ENCODE assay signal across 18 mouse cellular contexts in genomic region chr3:79970498-79970897, GRCm38 (mm10).
DNase-seq lines count a peak whose midpoint lies in the region; ATAC-seq and TF ChIP-seq lines count a peak whose summit lies in the region.
"Had no signal": no experiment of that assay in that cellular context is flagged by ENCODE, and none has a peak within 500 bp of the region (broad histone marks: within the 10 kb centered on the region; RNA-seq: fewer than 3 reads in every experiment).

No protein-coding gene starts in this region.

- H3K9me3 ChIP-seq in heart, postnatal 0 days (replicated peaks; ENCODE audit: control insufficient read depth, low read length): no peaks in the 10 kb centered on the region
- no peaks in the 10 kb centered on the region for H3K9me3 ChIP-seq in MEL (replicated peaks; ENCODE audit: insufficient read depth, low read length)
- H3K9me3 ChIP-seq in liver, embryonic 16.5 days (replicated peaks; ENCODE audit: control insufficient read depth, low read length): no peaks in the 10 kb centered on the region
- H3K9me3 ChIP-seq in neural tube, embryonic 15.5 days (replicated peaks): no peaks in the 10 kb centered on the region
- H3K9me3 ChIP-seq: forebrain, embryonic 10.5 days; hindbrain, embryonic 12.5 days; limb, embryonic 15.5 days; megakaryocyte, embryonic 14.5 days had no signal

- no peak for ATAC-seq in heart, postnatal 0 days (ENCODE audit: insufficient read depth, low read depth)
- ATAC-seq in liver, embryonic 16.5 days (ENCODE audit: low read depth): peak; percentile 69
- no peak for ATAC-seq in neural tube, embryonic 15.5 days (ENCODE audit: low FRiP score)
- ATAC-seq: midbrain, embryonic 16.5 days had no signal

- H3K27me3 ChIP-seq in heart, postnatal 0 days (ENCODE audit: control insufficient read depth, insufficient read depth, low read length): no peaks in the 10 kb centered on the region
- no peaks in the 10 kb centered on the region for H3K27me3 ChIP-seq in MEL (ENCODE audit: control insufficient read depth in 1 of 2, insufficient read depth in 2 of 2, low read length in 2 of 2)
- no peaks in the 10 kb centered on the region for H3K27me3 ChIP-seq in liver, embryonic 16.5 days (ENCODE audit: control insufficient read depth, insufficient read depth, low read depth, low read length)
- no peaks in the 10 kb centered on the region for H3K27me3 ChIP-seq in neural tube, embryonic 15.5 days (replicated peaks)
- H3K27me3 ChIP-seq: hindbrain, embryonic 12.5 days; limb, embryonic 15.5 days; megakaryocyte, embryonic 14.5 days had no signal

- no peak for TF ChIP-seq POLR2A in MEL (IDR thresholded peaks at IDR 0.05; ENCODE audit: control insufficient read depth in 1 of 2, insufficient read depth in 1 of 2, low read depth in 1 of 2, low read length in 2 of 2, poor library complexity in 1 of 2)

- TF ChIP-seq RAD21 in MEL (IDR thresholded peaks at IDR 0.05; ENCODE audit: low read depth, low read length): no peak

- TF ChIP-seq CTCF in gastrocnemius, adult 2 months (IDR thresholded peaks at IDR 0.05): no peak
- no peak for TF ChIP-seq CTCF in heart, postnatal 0 days (IDR thresholded peaks at IDR 0.05; ENCODE audit: low read depth)
- TF ChIP-seq CTCF in MEL (IDR thresholded peaks at IDR 0.05 in 2 of 3, conservative IDR thresholded peaks at IDR 0.05 in 1 of 3; ENCODE audit: control insufficient read depth in 1 of 3, insufficient read depth in 1 of 3, low read depth in 2 of 3, low read length in 3 of 3, poor library complexity in 1 of 3, severe bottlenecking in 1 of 3): no peak
- TF ChIP-seq CTCF in layer of hippocampus, adult 2 months (conservative IDR thresholded peaks at IDR 0.05): no peak

- H3K4me2 ChIP-seq in heart, postnatal 0 days (ENCODE audit: low read depth, low read length): no peak overlapping the region
- H3K4me2 ChIP-seq in liver, embryonic 16.5 days (ENCODE audit: low read depth, low read length): no peak overlapping the region
- no peak overlapping the region for H3K4me2 ChIP-seq in neural tube, embryonic 15.5 days
- H3K4me2 ChIP-seq: hindbrain, embryonic 12.5 days; limb, embryonic 15.5 days had no signal

- peaks cover 23% of the 10 kb centered on the region for H3K4me1 ChIP-seq in heart, postnatal 0 days (ENCODE audit: control insufficient read depth, insufficient read depth)
- H3K4me1 ChIP-seq in MEL (ENCODE audit: control insufficient read depth in 1 of 2, insufficient read depth in 2 of 2, low read length in 2 of 2): peaks cover 32 to 40% of the 10 kb centered on the region in 2 experiments
- H3K4me1 ChIP-seq in liver, embryonic 16.5 days (ENCODE audit: control insufficient read depth, low read depth, low read length): peaks cover 10% of the 10 kb centered on the region
- H3K4me1 ChIP-seq in neural tube, embryonic 15.5 days: 0 out of 2 replicates have a peak, but pooled peaks cover 4% of the 10 kb centered on the region
- H3K4me1 ChIP-seq: hindbrain, embryonic 12.5 days; limb, embryonic 15.5 days had no signal

- H3K4me3 ChIP-seq in gastrocnemius, adult 2 months: no peak overlapping the region
- H3K4me3 ChIP-seq in heart, postnatal 0 days (ENCODE audit: low read depth, low read length): no peak overlapping the region
- peak overlapping the region in 1 of 2 experiments; percentile 7; a peak in 1 of 4 replicates for H3K4me3 ChIP-seq in MEL (ENCODE audit: control insufficient read depth in 1 of 2, insufficient read depth in 1 of 2, low read depth in 2 of 2, low read length in 2 of 2)
- H3K4me3 ChIP-seq in liver, embryonic 16.5 days (ENCODE audit: low read depth, low read length): no peak overlapping the region
- H3K4me3 ChIP-seq in neural tube, embryonic 15.5 days (replicated peaks): no peak overlapping the region
- H3K4me3 ChIP-seq in layer of hippocampus, adult 2 months: no peak overlapping the region
- H3K4me3 ChIP-seq: forebrain, embryonic 10.5 days; hindbrain, embryonic 12.5 days; limb, embryonic 15.5 days; megakaryocyte, embryonic 14.5 days had no signal

- 41% methylated on average over 2 of the region's 2 CpGs for WGBS in heart, postnatal 0 days
- 12% methylated on average over 2 of the region's 2 CpGs for WGBS in liver, embryonic 16.5 days (ENCODE audit: insufficient replicate concordance)
- WGBS in neural tube, embryonic 15.5 days: 81% methylated on average over 2 of the region's 2 CpGs

- H3K27ac ChIP-seq in gastrocnemius, adult 2 months: peak overlapping the region; percentile 50; the same call in 1 of the 2 replicates
- peak overlapping the region; percentile 65 for H3K27ac ChIP-seq in heart, postnatal 0 days (ENCODE audit: low read depth)
- peak overlapping the region; percentile 95 for H3K27ac ChIP-seq in MEL (ENCODE audit: control insufficient read depth, low read depth, low read length)
- H3K27ac ChIP-seq in liver, embryonic 16.5 days (ENCODE audit: low read length): no peak overlapping the region
- no peak overlapping the region for H3K27ac ChIP-seq in neural tube, embryonic 15.5 days (replicated peaks)
- no peak overlapping the region for H3K27ac ChIP-seq in layer of hippocampus, adult 2 months
- H3K27ac ChIP-seq: forebrain, embryonic 10.5 days; hindbrain, embryonic 12.5 days; limb, embryonic 15.5 days had no signal

- TF ChIP-seq EP300 in heart, postnatal 0 days (IDR thresholded peaks at IDR 0.05; ENCODE audit: low read depth): no peak
- peak; percentile 95 to 96 for TF ChIP-seq EP300 in MEL (IDR thresholded peaks at IDR 0.05; ENCODE audit: low read depth in 1 of 2, low read length in 2 of 2)

- H3K79me2 ChIP-seq in MEL (ENCODE audit: control insufficient read depth, insufficient read depth, low read length, poor library complexity): no peaks in the 10 kb centered on the region

- H3K36me3 ChIP-seq in heart, postnatal 0 days (replicated peaks; ENCODE audit: control insufficient read depth, insufficient read depth, low read length): no peaks in the 10 kb centered on the region
- peaks cover 0 to 56% of the 10 kb centered on the region in 2 experiments; a peak in 2 of 4 replicates for H3K36me3 ChIP-seq in MEL (ENCODE audit: control insufficient read depth in 1 of 2, insufficient read depth in 2 of 2, low read length in 2 of 2)
- H3K36me3 ChIP-seq in liver, embryonic 16.5 days (ENCODE audit: control insufficient read depth, insufficient read depth): no peaks in the 10 kb centered on the region
- H3K36me3 ChIP-seq in neural tube, embryonic 15.5 days: no peaks in the 10 kb centered on the region
- H3K36me3 ChIP-seq: forebrain, embryonic 10.5 days; hindbrain, embryonic 12.5 days; limb, embryonic 15.5 days had no signal

- DNase-seq in gastrocnemius, adult 2 months: no peak
- no peak for DNase-seq in gastrocnemius, postnatal 14 days
- DNase-seq in heart, postnatal 0 days (ENCODE audit: low spot score): no peak
- DNase-seq in heart, postnatal 4 days: no peak
- DNase-seq in MEL (ENCODE audit: low read depth, low spot score): peak; percentile 79
- no peak for DNase-seq in layer of hippocampus, adult 2 months (ENCODE audit: low spot score in 2 of 2)
- DNase-seq: cerebellum, adult 18-20 months; cerebellum, postnatal 36 days; kidney, adult 9 months; lung, postnatal 14 days; thymus, postnatal 14 days had no signal

- intact Hi-C loops in gastrocnemius, adult 2 months (cut with DNase I): loop anchor here (10.0 kb wide), 1 partner anchor 84 kb away; no protein-coding TSS in a partner anchor
- intact Hi-C loops in gastrocnemius, postnatal 14 days (cut with DNase I; ENCODE audit: low total_unique reads): no loop called here

- H3K9ac ChIP-seq in heart, postnatal 0 days (replicated peaks; ENCODE audit: low read depth, low read length): no peak overlapping the region
- H3K9ac ChIP-seq in MEL (ENCODE audit: control insufficient read depth, low read depth, low read length, poor library complexity, severe bottlenecking): peak overlapping the region; percentile 43
- H3K9ac ChIP-seq in liver, embryonic 16.5 days (ENCODE audit: low read depth, low read length): no peak overlapping the region
- H3K9ac ChIP-seq in neural tube, embryonic 15.5 days (replicated peaks): no peak overlapping the region
- H3K9ac ChIP-seq: hindbrain, embryonic 12.5 days; limb, embryonic 15.5 days had no signal

TF ChIP-seq in MEL, 35 proteins besides CTCF, POLR2A, EP300 and RAD21 (continues in another document):
- peak; percentile 99 for TF ChIP-seq GATA1 (IDR thresholded peaks at IDR 0.05; ENCODE audit: low read depth, low read length)
- TF ChIP-seq SIN3A (IDR thresholded peaks at IDR 0.05; ENCODE audit: low read length): peak; percentile 53
- TF ChIP-seq CHD2 (IDR thresholded peaks at IDR 0.05; ENCODE audit: low read length): no peak
- TF ChIP-seq ZC3H11A (IDR thresholded peaks at IDR 0.05; ENCODE audit: low read depth, low read length): no peak
- TF ChIP-seq MAFK (IDR thresholded peaks at IDR 0.05; ENCODE audit: borderline replicate concordance, low read depth, low read length): 0 out of 2 replicates have a peak, but pooled peaks have one; percentile 30
- TF ChIP-seq MXI1 (IDR thresholded peaks at IDR 0.05; ENCODE audit: low read depth, low read length): peak; percentile 71; the same call in 1 of the 2 replicates
- TF ChIP-seq TBP (IDR thresholded peaks at IDR 0.05; ENCODE audit: low read depth, low read length): 0 out of 2 replicates have a peak, but pooled peaks have one; percentile 22
- no peak for TF ChIP-seq ELF1 (IDR thresholded peaks at IDR 0.05; ENCODE audit: low read depth, low read length)
- TF ChIP-seq MYC (IDR thresholded peaks at IDR 0.05; ENCODE audit: low read depth, low read length): peak; percentile 93
- TF ChIP-seq E2F4 (IDR thresholded peaks at IDR 0.05; ENCODE audit: borderline replicate concordance, low read depth, low read length): no peak
- TF ChIP-seq JUND (IDR thresholded peaks at IDR 0.05; ENCODE audit: low read depth, low read length): 0 out of 2 replicates have a peak, but pooled peaks have one; percentile 12
- peak; percentile 88 for TF ChIP-seq ETS1 (IDR thresholded peaks at IDR 0.05; ENCODE audit: low read depth, low read length)
- TF ChIP-seq HCFC1 (IDR thresholded peaks at IDR 0.05; ENCODE audit: low read depth, low read length): no peak; the same call in 1 of the 2 replicates
- TF ChIP-seq BHLHE40 (IDR thresholded peaks at IDR 0.05; ENCODE audit: borderline replicate concordance, low read depth, low read length): 0 out of 2 replicates have a peak, but pooled peaks have one; percentile 37
- peak; percentile 94 for TF ChIP-seq ZNF384 (IDR thresholded peaks at IDR 0.05; ENCODE audit: low read depth, low read length)
- no peak for TF ChIP-seq POLR2AphosphoS2 (IDR thresholded peaks at IDR 0.05; ENCODE audit: low read length)
- no peak for TF ChIP-seq GABPA (IDR thresholded peaks at IDR 0.05; ENCODE audit: low read depth, low read length)
- 0 out of 2 replicates have a peak, but pooled peaks have one; percentile 53 for TF ChIP-seq MAX (IDR thresholded peaks at IDR 0.05; ENCODE audit: low read length)
- TF ChIP-seq RCOR1 (IDR thresholded peaks at IDR 0.05; ENCODE audit: low read depth, low read length): peak; percentile 87
- TF ChIP-seq CHD1 (IDR thresholded peaks at IDR 0.05; ENCODE audit: low read depth, low read length): no peak
- TF ChIP-seq TCF12 (IDR thresholded peaks at IDR 0.05; ENCODE audit: low read depth, low read length): peak; percentile 94

Comparison
In these comparisons a context has a peak if more than half of its experiments do, and no peak if none do; other contexts are left out.
1. H3K27ac ChIP-seq: peak in gastrocnemius, adult 2 months (single experiment), heart, postnatal 0 days (single experiment) and MEL (single experiment); none in liver, embryonic 16.5 days (single experiment), neural tube, embryonic 15.5 days (single experiment) and layer of hippocampus, adult 2 months (single experiment).